Comparison of ENCODE assay signal across 8 mouse cellular contexts in the genomic region with DNA sequence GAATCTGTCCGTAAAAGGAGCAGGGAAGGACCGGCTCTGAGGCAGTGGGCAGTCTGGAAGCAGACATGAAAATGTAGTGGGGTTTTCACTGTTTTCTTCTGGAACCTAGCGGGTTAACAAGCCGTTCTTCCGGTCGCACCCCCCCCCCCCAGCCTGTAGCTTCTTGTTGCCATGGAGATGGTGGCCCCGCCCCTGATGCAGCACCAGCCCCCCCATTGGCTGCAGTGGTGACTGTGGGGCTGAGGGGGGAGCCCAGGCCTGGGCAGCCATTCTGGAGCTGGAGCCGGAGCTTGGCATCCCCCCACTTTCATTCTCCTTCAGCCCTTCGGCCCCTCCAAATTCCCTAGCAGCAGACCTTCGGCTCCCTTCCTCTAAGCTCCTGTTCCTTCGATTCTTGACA. TPM values are rescaled to one million over a fixed set of nuclear protein-coding genes. Genes with fewer than 3 reads are reported as not detected.
DNase-seq lines count a peak whose midpoint lies in the region; ATAC-seq and TF ChIP-seq lines count a peak whose summit lies in the region.

No protein-coding gene starts in this region.

- H3K9ac ChIP-seq in embryonic facial prominence, embryonic 13.5 days, result peak overlapping the region; percentile 71
- peak overlapping the region; percentile 31; the same call in 1 of the 2 replicates for H3K9ac ChIP-seq in heart, postnatal 0 days (replicated peaks; ENCODE audit: low read depth, low read length)
- peak overlapping the region; percentile 54 for H3K9ac ChIP-seq in neural tube, embryonic 15.5 days (replicated peaks)

- H3K4me3 ChIP-seq in embryonic facial prominence, embryonic 13.5 days, result peak overlapping the region; percentile 42
- peak overlapping the region; percentile 31 for H3K4me3 ChIP-seq in heart, postnatal 0 days (ENCODE audit: low read depth, low read length)
- peak overlapping the region; percentile 57 for H3K4me3 ChIP-seq in lung, adult 2 months (replicated peaks; ENCODE audit: extremely low read depth, low read depth, low read length)
- peak overlapping the region; percentile 68 for H3K4me3 ChIP-seq in neural tube, embryonic 15.5 days (replicated peaks)

- TF ChIP-seq CTCF in heart, postnatal 0 days (IDR thresholded peaks at IDR 0.05; ENCODE audit: low read depth), result no peak
- TF ChIP-seq CTCF in lung, adult 2 months (IDR thresholded peaks at IDR 0.05; ENCODE audit: insufficient read depth, low read length), result no peak

- no peaks in the 10 kb centered on the region for H3K27me3 ChIP-seq in embryonic facial prominence, embryonic 13.5 days
- no peaks in the 10 kb centered on the region for H3K27me3 ChIP-seq in heart, postnatal 0 days (ENCODE audit: control insufficient read depth, insufficient read depth, low read length)
- H3K27me3 ChIP-seq in neural tube, embryonic 15.5 days (replicated peaks), result no peaks in the 10 kb centered on the region

- under 1% methylated on average over 11 of the region's 11 CpGs for WGBS in embryonic facial prominence, embryonic 13.5 days
- 6% methylated on average over 11 of the region's 11 CpGs for WGBS in heart, postnatal 0 days
- 5% methylated on average over 11 of the region's 11 CpGs for WGBS in lung, adult 2 months
- whole genome bisulfite sequencing in neural tube, embryonic 15.5 days, result under 1% methylated on average over 11 of the region's 11 CpGs

- peak overlapping the region; percentile 84 for H3K27ac ChIP-seq in embryonic facial prominence, embryonic 13.5 days
- H3K27ac ChIP-seq in heart, postnatal 0 days (ENCODE audit: low read depth), result no peak overlapping the region
- H3K27ac ChIP-seq in neural tube, embryonic 15.5 days (replicated peaks), result peak overlapping the region; percentile 72

- TF ChIP-seq EP300 in heart, postnatal 0 days (IDR thresholded peaks at IDR 0.05; ENCODE audit: low read depth), result no peak

- peaks cover 19% of the 10 kb centered on the region for H3K36me3 ChIP-seq in embryonic facial prominence, embryonic 13.5 days
- H3K36me3 ChIP-seq in heart, postnatal 0 days (replicated peaks; ENCODE audit: control insufficient read depth, insufficient read depth, low read length), result no peaks in the 10 kb centered on the region
- H3K36me3 ChIP-seq in neural tube, embryonic 15.5 days, result peaks cover 17% of the 10 kb centered on the region

- peak overlapping the region; percentile 83 for H3K4me2 ChIP-seq in embryonic facial prominence, embryonic 13.5 days
- H3K4me2 ChIP-seq in heart, postnatal 0 days (ENCODE audit: low read depth, low read length), result peak overlapping the region; percentile 57
- peak overlapping the region; percentile 78 for H3K4me2 ChIP-seq in neural tube, embryonic 15.5 days

- no peaks in the 10 kb centered on the region for H3K9me3 ChIP-seq in embryonic facial prominence, embryonic 13.5 days
- no peaks in the 10 kb centered on the region for H3K9me3 ChIP-seq in heart, postnatal 0 days (replicated peaks; ENCODE audit: control insufficient read depth, low read length)
- H3K9me3 ChIP-seq in neural tube, embryonic 15.5 days (replicated peaks), result no peaks in the 10 kb centered on the region

- ATAC-seq in embryonic facial prominence, embryonic 13.5 days (ENCODE audit: insufficient number of reproducible peaks, insufficient read depth, low FRiP score, low TSS enrichment, low read depth), result peak; percentile 71
- peak; percentile 37; the same call in 1 of the 2 replicates for ATAC-seq in heart, postnatal 0 days (ENCODE audit: insufficient read depth, low read depth)
- ATAC-seq in neural tube, embryonic 15.5 days (ENCODE audit: low FRiP score), result peak; percentile 74

- H3K4me1 ChIP-seq in embryonic facial prominence, embryonic 13.5 days, result peaks cover 67% of the 10 kb centered on the region
- peaks cover 48% of the 10 kb centered on the region for H3K4me1 ChIP-seq in heart, postnatal 0 days (ENCODE audit: control insufficient read depth, insufficient read depth)
- peaks cover 5% of the 10 kb centered on the region for H3K4me1 ChIP-seq in lung, adult 2 months (ENCODE audit: control insufficient read depth, insufficient read depth, low read length)
- H3K4me1 ChIP-seq in neural tube, embryonic 15.5 days, result peaks cover 70% of the 10 kb centered on the region

- peak; percentile 63 to 71 for DNase-seq in heart, adult 18-20 months
- DNase-seq in heart, adult 8-10 months (ENCODE audit: low spot score), result no peak
- DNase-seq in heart, postnatal 0 days (ENCODE audit: low spot score), result peak; percentile 52
- peak; percentile 85 to 86 for DNase-seq in kidney, postnatal 25 days
- DNase-seq in lung, adult 2 months, result no peak
- DNase-seq in thymus, adult 18-20 months, result peak; percentile 53 to 67

- no peak for TF ChIP-seq POLR2A in lung, adult 2 months (IDR thresholded peaks at IDR 0.05; ENCODE audit: borderline replicate concordance, extremely low read depth, low read depth, low read length)

RNA-seq across cellular contexts. Expression of a gene that starts 10.4 kb away (rescaled TPM):
- 1 to 10 TPM; 3.6 to 5.5 TPM for total RNA-seq in heart, adult 18-20 months (2021)
- 1 to 10 TPM; 3.6 to 5.2 (median 4.7) TPM for total RNA-seq in heart, adult 8-10 months (2022)
- polyA plus RNA-seq in embryonic facial prominence, embryonic 13.5 days (2015; fragmentation: Nextera tagmentation; extraction: Ambion mirVana), result 3.4 and 3.7 TPM in 2 replicates
- total RNA-seq in heart, postnatal 0 days (2014; rRNA removed; ENCODE audit: low replicate concordance), result 4.3 and 6.6 TPM in 2 replicates
- 0.41 and 0.45 TPM in 2 replicates for polyA plus RNA-seq in heart, postnatal 0 days (2015; fragmentation: Nextera tagmentation; extraction: Ambion mirVana)
- 31.3 and 32.8 TPM in 2 replicates for polyA plus RNA-seq in lung, adult 2 months (2012; rRNA removed)
- polyA plus RNA-seq in neural tube, embryonic 15.5 days (2015; fragmentation: Nextera tagmentation; extraction: Ambion mirVana), result 3.7 and 3.8 TPM in 2 replicates

RNA-seq across cellular contexts. Expression of a gene that starts 12.0 kb away (rescaled TPM):
- total RNA-seq in heart, adult 18-20 months (2021), result 100 to 1,000 TPM in 1 of 2 experiments, 10 to 100 TPM in 1; 93.2 to 100 TPM
- total RNA-seq in heart, adult 8-10 months (2022), result 10 to 100 TPM; 91.9 to 98.0 (median 95.8) TPM
- polyA plus RNA-seq in embryonic facial prominence, embryonic 13.5 days (2015; fragmentation: Nextera tagmentation; extraction: Ambion mirVana), result 162 and 180 TPM in 2 replicates
- total RNA-seq in heart, postnatal 0 days (2014; rRNA removed; ENCODE audit: low replicate concordance), result 80.2 and 107 TPM in 2 replicates
- polyA plus RNA-seq in heart, postnatal 0 days (2015; fragmentation: Nextera tagmentation; extraction: Ambion mirVana), result 180 and 193 TPM in 2 replicates
- polyA plus RNA-seq in lung, adult 2 months (2012; rRNA removed), result 129 and 145 TPM in 2 replicates
- polyA plus RNA-seq in neural tube, embryonic 15.5 days (2015; fragmentation: Nextera tagmentation; extraction: Ambion mirVana), result 141 and 152 TPM in 2 replicates

RNA-seq across cellular contexts. Expression of a gene that starts 18.6 kb away (rescaled TPM):
- total RNA-seq in heart, adult 18-20 months (2021), result 10 to 100 TPM; 15.3 to 16.5 TPM
- 10 to 100 TPM; 15.4 to 20.7 (median 16.1) TPM for total RNA-seq in heart, adult 8-10 months (2022)
- polyA plus RNA-seq in embryonic facial prominence, embryonic 13.5 days (2015; fragmentation: Nextera tagmentation; extraction: Ambion mirVana), result 12.7 and 15.4 TPM in 2 replicates
- total RNA-seq in heart, postnatal 0 days (2014; rRNA removed; ENCODE audit: low replicate concordance), result 13.7 and 16.3 TPM in 2 replicates
- 6.3 and 7.2 TPM in 2 replicates for polyA plus RNA-seq in heart, postnatal 0 days (2015; fragmentation: Nextera tagmentation; extraction: Ambion mirVana)
- polyA plus RNA-seq in lung, adult 2 months (2012; rRNA removed), result 101 and 114 TPM in 2 replicates
- 27.5 and 30.5 TPM in 2 replicates for polyA plus RNA-seq in neural tube, embryonic 15.5 days (2015; fragmentation: Nextera tagmentation; extraction: Ambion mirVana)

RNA-seq across cellular contexts. Expression of a gene that starts 21.6 kb away (rescaled TPM):
- 1 to 10 TPM; 2.6 to 3.7 TPM for total RNA-seq in heart, adult 18-20 months (2021)
- 1 to 10 TPM in 3 of 4 experiments, not detected in 1; 1.5 to 3.4 (median 2.2) TPM for total RNA-seq in heart, adult 8-10 months (2022)
- 16.0 and 16.1 TPM in 2 replicates for polyA plus RNA-seq in embryonic facial prominence, embryonic 13.5 days (2015; fragmentation: Nextera tagmentation; extraction: Ambion mirVana)
- 4.0 and 10.9 TPM in 2 replicates for total RNA-seq in heart, postnatal 0 days (2014; rRNA removed; ENCODE audit: low replicate concordance)
- 5.0 and 5.4 TPM in 2 replicates for polyA plus RNA-seq in heart, postnatal 0 days (2015; fragmentation: Nextera tagmentation; extraction: Ambion mirVana)
- 14.1 and 14.5 TPM in 2 replicates for polyA plus RNA-seq in lung, adult 2 months (2012; rRNA removed)
- polyA plus RNA-seq in neural tube, embryonic 15.5 days (2015; fragmentation: Nextera tagmentation; extraction: Ambion mirVana), result 15.9 and 16.0 TPM in 2 replicates

RNA-seq across cellular contexts. Expression of a gene that starts 34.5 kb away (rescaled TPM):
- total RNA-seq in heart, adult 18-20 months (2021), result 1 to 10 TPM in 1 of 2 experiments, under 1 TPM in 1; 0.37 to 1.1 TPM
- under 1 TPM; 0.29 to 0.81 (median 0.48) TPM for total RNA-seq in heart, adult 8-10 months (2022)
- 8.9 and 10.2 TPM in 2 replicates for polyA plus RNA-seq in embryonic facial prominence, embryonic 13.5 days (2015; fragmentation: Nextera tagmentation; extraction: Ambion mirVana)
- total RNA-seq in heart, postnatal 0 days (2014; rRNA removed; ENCODE audit: low replicate concordance), result 4.5 and 4.8 TPM in 2 replicates
- polyA plus RNA-seq in heart, postnatal 0 days (2015; fragmentation: Nextera tagmentation; extraction: Ambion mirVana), result 0.93 and 1.5 TPM in 2 replicates
- polyA plus RNA-seq in lung, adult 2 months (2012; rRNA removed), result 1.5 and 1.8 TPM in 2 replicates
- 2.3 and 3.5 TPM in 2 replicates for polyA plus RNA-seq in neural tube, embryonic 15.5 days (2015; fragmentation: Nextera tagmentation; extraction: Ambion mirVana)

Comparison
In these comparisons a context has a peak if more than half of its experiments do, and no peak if none do; other contexts are left out.
1. DNase-seq: peak in heart, adult 18-20 months (2 of 2), heart, postnatal 0 days (single experiment), kidney, postnatal 25 days (2 of 2) and thymus, adult 18-20 months (2 of 2); none in heart, adult 8-10 months (single experiment) and lung, adult 2 months (single experiment).
2. Peak in every context shown above with its lines, with median percentiles within 50 percentile points of each other: ATAC-seq, H3K4me2 ChIP-seq, H3K4me3 ChIP-seq and H3K9ac ChIP-seq.